Mouse (Mus musculus): ENCODE results near the gene Gripap1. TPM values are rescaled to one million over a fixed set of nuclear protein-coding genes. Genes with fewer than 3 reads are reported as not detected.
"Not testable (repeated sequence)": the region's sequence is repeated elsewhere in the genome, so short reads cannot be mapped to it uniquely, and the experiment has no call there.

The Gripap1 gene
- polyA plus RNA-seq, 1 experiment from 2014 or later: 34.1 TPM

DNA sequence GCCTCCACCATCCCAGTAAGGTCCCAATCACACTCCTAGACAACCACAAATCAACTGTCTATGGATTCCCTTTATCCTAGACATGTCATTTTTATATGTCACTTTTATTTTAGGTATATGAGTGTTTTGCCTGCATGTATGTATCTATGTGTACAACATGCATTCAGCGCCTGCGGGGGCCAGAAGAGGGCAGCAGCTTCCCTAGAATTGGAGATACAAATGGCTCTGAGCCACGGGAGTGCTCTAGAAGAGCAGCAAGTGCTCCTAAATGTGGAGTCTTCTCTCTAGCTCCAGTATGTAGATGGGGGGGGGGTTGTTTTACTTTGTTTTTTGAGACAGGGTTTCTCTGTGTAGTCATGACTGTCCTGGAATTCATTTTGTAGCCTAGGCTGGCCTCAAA is 35.9 kb upstream of the Gripap1 start:
- H3K9me3 ChIP-seq (ENCODE audit: low read depth, low read length); H3K9ac ChIP-seq; ATAC-seq (ENCODE audit: insufficient read depth); H3K4me1 ChIP-seq (ENCODE audit: insufficient read depth); H3K36me3 ChIP-seq (ENCODE audit: insufficient read depth); H3K4me2 ChIP-seq; H3K27ac ChIP-seq (ENCODE audit: low read depth); H3K27me3 ChIP-seq (ENCODE audit: insufficient read depth, low read length); H3K4me3 ChIP-seq (ENCODE audit: low read depth, low read length): not testable (repeated sequence)
- TF ChIP-seq CTCF (IDR thresholded peaks at IDR 0.05; ENCODE audit: low read depth): peak; percentile 37; the same call in 1 of the 2 replicates
- 2% methylated on average over 3 of the region's 3 CpGs for WGBS
- DNase-seq: peak; percentile 50

DNA sequence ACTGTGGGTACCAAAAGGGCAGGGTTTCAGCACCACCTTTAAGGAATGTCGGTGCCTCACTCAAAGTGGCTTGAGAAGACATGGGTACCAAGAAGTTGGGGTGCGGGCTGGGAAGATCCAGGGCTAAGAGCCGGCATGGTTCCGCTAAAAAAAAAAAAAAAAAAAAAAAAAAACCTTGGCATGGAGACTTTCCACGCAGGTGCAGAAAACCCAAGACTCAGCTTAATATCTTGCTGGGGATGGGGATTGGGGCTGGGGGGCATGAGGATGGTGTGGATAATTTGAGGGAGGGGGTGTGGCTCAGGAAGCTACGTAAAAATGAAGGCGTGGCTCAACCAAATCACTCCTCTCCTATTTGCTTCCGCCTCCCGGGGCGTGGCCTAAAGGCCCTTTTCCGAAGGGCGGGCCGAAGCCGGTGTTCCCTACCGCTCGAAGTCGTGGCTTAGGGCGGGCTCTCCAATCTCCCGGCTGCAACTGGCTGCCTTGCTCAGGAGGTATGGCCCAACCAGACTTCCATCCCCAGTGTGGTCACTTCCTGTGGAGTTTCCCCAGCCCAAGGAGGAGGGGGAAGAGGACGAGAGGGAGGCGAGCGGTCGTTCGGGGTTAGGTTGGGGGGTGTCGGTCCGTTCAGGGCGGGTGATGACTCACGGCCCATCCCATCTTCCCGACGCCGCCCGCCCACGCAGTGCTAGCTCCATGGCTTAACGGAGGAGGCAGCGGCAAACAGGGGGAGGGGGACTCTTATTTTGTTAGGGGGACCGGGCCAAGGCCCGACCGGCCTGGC is 27.2 kb upstream of the Gripap1 start, which contains the start of gene Tfe3:
Tfe3 (plus strand) TSS at position 424 of the 784 bp plus-strand sequence.
- H3K9ac ChIP-seq: peak within 1 kb of the TSS; percentile 67
- peak; percentile 94 for DNase-seq
- H3K27ac ChIP-seq (ENCODE audit: low read depth): peak within 1 kb of the TSS; percentile 75
- H3K27me3 ChIP-seq (ENCODE audit: insufficient read depth, low read length): no peaks in the 10 kb centered on the region
- no peaks in the 10 kb centered on the region for H3K9me3 ChIP-seq (ENCODE audit: low read depth, low read length)
- H3K4me3 ChIP-seq (ENCODE audit: low read depth, low read length): peak within 1 kb of the TSS; percentile 64
- H3K4me2 ChIP-seq: peak within 1 kb of the TSS; percentile 69
- peak; percentile 97 for ATAC-seq (ENCODE audit: insufficient read depth)
- WGBS: 10% methylated on average over 32 of the region's 38 CpGs
- H3K4me1 ChIP-seq (ENCODE audit: insufficient read depth): no peaks in the 10 kb centered on the region
- no peak for TF ChIP-seq CTCF (IDR thresholded peaks at IDR 0.05; ENCODE audit: low read depth)
- peaks cover 13% of the 10 kb centered on the region for H3K36me3 ChIP-seq (ENCODE audit: insufficient read depth)

DNA sequence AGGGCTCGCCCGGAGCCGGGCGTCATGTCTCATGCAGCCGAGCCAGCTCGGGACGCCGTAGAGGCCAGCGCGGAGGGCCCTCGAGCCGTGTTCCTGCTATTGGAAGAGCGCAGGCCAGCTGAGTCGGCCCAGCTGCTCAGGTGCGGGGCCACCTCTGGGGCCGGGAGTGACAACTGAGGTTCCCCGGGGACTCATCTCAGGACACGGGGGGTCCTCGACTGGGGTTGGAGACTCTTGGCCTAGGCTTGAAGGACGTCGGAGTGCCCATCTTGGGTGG is 26.7 kb upstream of the Gripap1 start:
- 14% methylated on average over 21 of the region's 21 CpGs for WGBS
- no peak; the same call in 1 of the 2 replicates for ATAC-seq (ENCODE audit: insufficient read depth)

DNA sequence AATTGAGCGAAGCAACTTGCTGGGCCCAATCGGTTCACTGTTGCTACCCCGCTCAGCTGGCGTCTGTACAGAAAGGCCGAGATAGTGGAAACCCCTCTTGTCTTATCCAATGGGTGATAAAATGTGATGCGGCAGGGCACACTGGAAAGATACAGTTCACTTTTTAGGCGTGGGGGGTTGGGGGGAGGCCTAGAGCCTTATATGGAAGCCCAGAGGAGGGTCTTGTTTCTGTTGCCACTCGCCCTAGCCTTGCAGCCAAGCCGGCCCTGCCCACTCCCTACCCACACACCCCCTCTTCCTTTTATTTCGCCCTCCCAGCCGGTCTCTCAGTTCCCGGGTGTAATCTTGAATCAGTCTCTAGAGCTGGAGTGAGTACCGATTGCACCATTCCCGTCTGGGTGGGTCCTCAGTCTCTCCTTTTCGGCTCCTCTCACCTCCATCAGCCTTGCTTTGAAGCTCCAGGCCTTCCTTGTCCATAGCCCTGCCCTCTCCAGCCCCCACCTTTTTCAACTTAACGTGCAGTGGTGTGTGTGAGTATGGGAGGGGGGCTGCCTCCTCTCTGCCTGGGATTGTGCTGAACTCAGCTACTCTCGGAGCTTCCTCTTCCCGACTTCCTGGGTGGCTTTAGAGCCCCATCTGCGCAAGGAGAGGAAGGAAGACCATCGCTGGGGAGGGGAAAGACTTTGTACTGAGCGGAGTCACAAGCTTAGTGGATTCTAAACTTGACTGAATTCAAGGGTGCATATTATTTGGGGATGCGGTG is 25.8 kb upstream of the Gripap1 start:
- ATAC-seq (ENCODE audit: insufficient read depth): peak; percentile 30; the same call in 1 of the 2 replicates
- peak overlapping the region; percentile 67 for H3K9ac ChIP-seq
- peak overlapping the region; percentile 64 for H3K4me3 ChIP-seq (ENCODE audit: low read depth, low read length)
- H3K27me3 ChIP-seq (ENCODE audit: insufficient read depth, low read length): no peaks in the 10 kb centered on the region
- peak; percentile 49 for DNase-seq
- H3K4me2 ChIP-seq: peak overlapping the region; percentile 69
- H3K9me3 ChIP-seq (ENCODE audit: low read depth, low read length): no peaks in the 10 kb centered on the region
- H3K4me1 ChIP-seq (ENCODE audit: insufficient read depth): no peaks in the 10 kb centered on the region
- peaks cover 28% of the 10 kb centered on the region for H3K36me3 ChIP-seq (ENCODE audit: insufficient read depth)
- 9% methylated on average over 22 of the region's 22 CpGs for WGBS
- H3K27ac ChIP-seq (ENCODE audit: low read depth): peak overlapping the region; percentile 75; the same call in 1 of the 2 replicates
- no peak for TF ChIP-seq CTCF (IDR thresholded peaks at IDR 0.05; ENCODE audit: low read depth)

More for the DNA sequence above, 26.7 kb upstream of the Gripap1 start:
- Histone ChIP-seq H3K9ac (peak overlapping the region; percentile 67), H3K36me3 (ENCODE audit: insufficient read depth) (peaks cover 18% of the 10 kb centered on the region), H3K9me3 (ENCODE audit: low read depth, low read length) (no peaks in the 10 kb centered on the region), H3K27me3 (ENCODE audit: insufficient read depth, low read length) (no peaks in the 10 kb centered on the region), H3K4me1 (ENCODE audit: insufficient read depth) (no peaks in the 10 kb centered on the region), H3K4me3 (ENCODE audit: low read depth, low read length) (peak overlapping the region; percentile 64), H3K27ac (ENCODE audit: low read depth) (peak overlapping the region; percentile 75), H3K4me2 (peak overlapping the region; percentile 69)
- no peak for TF ChIP-seq CTCF (IDR thresholded peaks at IDR 0.05; ENCODE audit: low read depth)
- no peak for DNase-seq

DNA sequence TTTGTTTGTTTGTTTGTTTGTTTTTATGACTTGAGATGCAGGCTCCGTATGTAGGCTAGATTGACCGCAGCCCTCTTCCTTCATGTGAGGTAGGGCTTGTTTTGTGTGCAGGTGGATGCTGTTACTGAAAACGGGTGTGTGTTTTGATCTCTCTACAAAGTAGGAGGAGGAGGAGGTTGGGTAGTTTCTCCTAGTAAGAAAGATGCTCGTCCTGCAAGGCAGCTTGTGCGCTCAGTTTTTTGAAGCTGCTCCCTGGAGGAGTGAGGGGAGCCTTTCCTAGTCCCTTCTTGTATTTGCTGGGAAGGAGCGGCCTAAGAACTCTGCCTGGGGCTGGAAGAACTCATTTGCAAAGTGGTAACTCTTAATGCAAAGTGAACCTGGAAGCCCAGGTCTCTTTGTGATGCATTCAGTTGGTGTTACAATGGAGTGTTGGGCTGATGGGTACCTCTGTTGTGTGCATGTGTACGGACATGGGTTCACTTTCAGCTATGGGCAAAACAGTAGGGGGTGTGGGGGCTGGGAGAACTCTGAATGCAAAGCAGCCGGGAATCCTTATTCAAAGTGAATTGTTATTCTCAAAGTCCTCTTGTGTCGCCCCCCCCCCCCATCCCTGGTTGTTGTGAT is 24.8 kb upstream of the Gripap1 start:
- H3K4me1 ChIP-seq (ENCODE audit: insufficient read depth): no peaks in the 10 kb centered on the region
- peak overlapping the region; percentile 69 for H3K4me2 ChIP-seq
- H3K27me3 ChIP-seq (ENCODE audit: insufficient read depth, low read length): no peaks in the 10 kb centered on the region
- no peak overlapping the region; the same call in 1 of the 2 replicates for H3K9ac ChIP-seq
- H3K36me3 ChIP-seq (ENCODE audit: insufficient read depth): peaks cover 34% of the 10 kb centered on the region
- H3K27ac ChIP-seq (ENCODE audit: low read depth): no peak overlapping the region
- ATAC-seq (ENCODE audit: insufficient read depth): no peak
- no peak for DNase-seq
- H3K4me3 ChIP-seq (ENCODE audit: low read depth, low read length): peak overlapping the region; percentile 64
- no peak for TF ChIP-seq CTCF (IDR thresholded peaks at IDR 0.05; ENCODE audit: low read depth)
- no peaks in the 10 kb centered on the region for H3K9me3 ChIP-seq (ENCODE audit: low read depth, low read length)
- WGBS: 23% methylated on average over 9 of the region's 9 CpGs

GRCm38 (mm10) chrX:7765281-7765670 is 24.3 kb upstream of the Gripap1 start:
- H3K9me3 ChIP-seq (ENCODE audit: low read depth, low read length): no peaks in the 10 kb centered on the region
- DNase-seq: no peak
- ATAC-seq (ENCODE audit: insufficient read depth): no peak
- peak overlapping the region; percentile 69 for H3K4me2 ChIP-seq
- no peaks in the 10 kb centered on the region for H3K27me3 ChIP-seq (ENCODE audit: insufficient read depth, low read length)
- WGBS: 17% methylated on average over 13 of the region's 13 CpGs
- peaks cover 39% of the 10 kb centered on the region for H3K36me3 ChIP-seq (ENCODE audit: insufficient read depth)
- peak overlapping the region; percentile 24; the same call in 1 of the 2 replicates for H3K27ac ChIP-seq (ENCODE audit: low read depth)
- peak overlapping the region; percentile 64 for H3K4me3 ChIP-seq (ENCODE audit: low read depth, low read length)
- no peak overlapping the region; the same call in 1 of the 2 replicates for H3K9ac ChIP-seq
- no peak for TF ChIP-seq CTCF (IDR thresholded peaks at IDR 0.05; ENCODE audit: low read depth)
- no peaks in the 10 kb centered on the region for H3K4me1 ChIP-seq (ENCODE audit: insufficient read depth)
